Mouse (Mus musculus) G1E (cell line): ENCODE measurements around the gene Tbc1d32.

Experiments
- CTCF ChIP-seq: IDR thresholded peaks from 2 replicates; pipeline ENCODE4 v1.5.1; 2012; ENCODE audit warnings: low read depth, low read length, inconsistent platforms, mixed read lengths
- GATA1 ChIP-seq: IDR thresholded peaks from 2 replicates; pipeline ENCODE4 v1.6.1; 2012; ENCODE audit warnings: borderline replicate concordance, low read length, inconsistent platforms, mixed read lengths
- GATA2 ChIP-seq: IDR thresholded peaks from 2 replicates; pipeline ENCODE4 v1.6.1; 2012; ENCODE audit warnings: low read depth, low read length, inconsistent platforms, borderline replicate concordance
- POLR2AphosphoS5 ChIP-seq: IDR thresholded peaks from 2 replicates; pipeline ENCODE4 v1.6.1; 2012; ENCODE audit warnings: low read depth, low read length, inconsistent platforms; ENCODE audit not compliant: insufficient replicate concordance
- TAL1 ChIP-seq: conservative IDR thresholded peaks from 2 replicates; pipeline ENCODE4 v1.6.1; 2012; ENCODE audit warnings: low read depth, low read length, inconsistent platforms, mixed read lengths

GRCm38 (mm10) chr10:56173184-56173583 is 55.3 kb downstream of the Tbc1d32 start:
- TF ChIP-seq TAL1 (no peak), CTCF (no peak), GATA1 (no peak), POLR2AphosphoS5 (no peak), GATA2 (no peak)
